Mouse (Mus musculus): ENCODE data around the gene Ces2f. TPM values are rescaled to one million over a fixed set of nuclear protein-coding genes. Genes with fewer than 3 reads are reported as not detected.

Gene Ces2f
- polyA plus RNA-seq, 1 experiment from 2014 or later: not detected

DNA sequence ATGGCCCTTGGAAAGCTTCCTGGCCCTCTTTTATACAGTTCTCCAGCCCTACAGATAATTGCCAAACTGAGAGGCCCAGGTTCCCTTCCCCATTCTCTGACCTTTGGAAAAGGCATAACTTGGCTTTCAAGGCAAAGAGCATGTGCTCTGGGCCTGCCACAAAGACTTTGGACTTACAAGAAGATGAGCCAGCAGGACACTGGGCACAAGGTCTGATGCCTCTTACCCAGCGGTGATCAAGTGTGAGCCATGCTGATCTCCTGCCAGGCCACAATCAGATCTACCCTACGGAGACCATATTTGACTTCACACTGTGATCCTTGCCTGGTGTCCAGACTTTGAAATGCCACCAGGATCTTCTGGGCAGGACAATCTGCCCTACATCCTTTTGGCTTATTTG is 37.8 kb downstream of the Ces2f start:
- H3K4me1 ChIP-seq (ENCODE audit: insufficient read depth): no peaks in the 10 kb centered on the region
- no peak overlapping the region for H3K9ac ChIP-seq (replicated peaks)
- no peak for TF ChIP-seq EP300 (IDR thresholded peaks at IDR 0.05; ENCODE audit: low read depth)
- TF ChIP-seq CTCF (IDR thresholded peaks at IDR 0.05; ENCODE audit: low read depth): no peak
- ATAC-seq (no peak), DNase-seq (no peak)
- no peak overlapping the region for H3K4me2 ChIP-seq (ENCODE audit: low read depth, low read length)
- 91% methylated on average over 2 of the region's 2 CpGs for WGBS (ENCODE audit: insufficient replicate concordance)
- no peaks in the 10 kb centered on the region for H3K36me3 ChIP-seq (replicated peaks; ENCODE audit: insufficient read depth, low read length)
- H3K27me3 ChIP-seq (ENCODE audit: insufficient read depth, low read length): no peaks in the 10 kb centered on the region
- no peak overlapping the region for H3K27ac ChIP-seq (ENCODE audit: low read depth)
- H3K4me3 ChIP-seq (ENCODE audit: low read depth, low read length): no peak overlapping the region
- no peaks in the 10 kb centered on the region for H3K9me3 ChIP-seq (ENCODE audit: low read length)

- no peaks in the 10 kb centered on the region for H3K36me3 ChIP-seq (replicated peaks; ENCODE audit: insufficient read depth, low read length)
- H3K4me1 ChIP-seq (ENCODE audit: insufficient read depth): peaks cover 5% of the 10 kb centered on the region
- H3K9ac ChIP-seq (replicated peaks): no peak overlapping the region
- WGBS (ENCODE audit: insufficient replicate concordance): 60% methylated on average over 6 of the region's 6 CpGs
- ATAC-seq: no peak
- no peaks in the 10 kb centered on the region for H3K27me3 ChIP-seq (ENCODE audit: insufficient read depth, low read length)
- DNase-seq: no peak
- H3K4me3 ChIP-seq (ENCODE audit: low read depth, low read length): no peak overlapping the region
- H3K4me2 ChIP-seq (ENCODE audit: low read depth, low read length): no peak overlapping the region
- H3K27ac ChIP-seq (ENCODE audit: low read depth): no peak overlapping the region
- no peaks in the 10 kb centered on the region for H3K9me3 ChIP-seq (ENCODE audit: low read length)
- TF ChIP-seq EP300 (IDR thresholded peaks at IDR 0.05; ENCODE audit: low read depth) (no peak), CTCF (IDR thresholded peaks at IDR 0.05; ENCODE audit: low read depth) (no peak)
Measured at GRCm38 (mm10) chr8:104998191-104998590, 51.0 kb downstream of the Ces2f start.

DNA sequence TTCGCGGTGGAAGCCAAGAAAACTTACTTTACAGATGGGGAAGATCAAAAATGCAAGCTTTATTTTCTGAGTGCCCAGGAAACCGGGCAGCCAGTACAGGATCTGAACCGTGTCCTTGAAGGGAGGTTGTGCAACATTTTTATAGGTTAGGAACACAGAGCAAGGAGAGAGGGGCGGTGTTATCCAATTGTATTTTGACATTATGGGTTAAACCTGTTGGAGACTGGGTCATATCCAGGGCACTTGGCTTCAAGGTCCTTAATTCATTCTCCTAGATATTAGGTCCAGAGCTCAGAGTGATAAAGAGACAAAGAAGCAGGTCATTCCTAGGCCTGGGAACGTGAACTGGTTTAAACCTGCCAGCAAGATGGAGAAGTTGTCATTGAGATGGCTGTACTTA is 52.0 kb downstream of the Ces2f start:
- Histone ChIP-seq H3K27ac (ENCODE audit: low read depth) (no peak overlapping the region), H3K4me2 (ENCODE audit: low read depth, low read length) (no peak overlapping the region), H3K36me3 (replicated peaks; ENCODE audit: insufficient read depth, low read length) (no peaks in the 10 kb centered on the region), H3K9ac (replicated peaks) (no peak overlapping the region), H3K27me3 (ENCODE audit: insufficient read depth, low read length) (no peaks in the 10 kb centered on the region), H3K4me1 (ENCODE audit: insufficient read depth) (peaks cover 5% of the 10 kb centered on the region), H3K9me3 (ENCODE audit: low read length) (no peaks in the 10 kb centered on the region), H3K4me3 (ENCODE audit: low read depth, low read length) (no peak overlapping the region)
- DNase-seq (no peak), ATAC-seq (no peak)
- WGBS (ENCODE audit: insufficient replicate concordance): 66% methylated on average over 6 of the region's 6 CpGs
- no peak for TF ChIP-seq EP300 (IDR thresholded peaks at IDR 0.05; ENCODE audit: low read depth)
- TF ChIP-seq CTCF (IDR thresholded peaks at IDR 0.05; ENCODE audit: low read depth): no peak

GRCm38 (mm10) chr8:105000586-105000985 is 53.4 kb downstream of the Ces2f start, which contains the start of gene Ces2h:
Ces2h (plus strand) TSS chr8:105000853.
- no peaks in the 10 kb centered on the region for H3K9me3 ChIP-seq (ENCODE audit: low read length)
- no peaks in the 10 kb centered on the region for H3K27me3 ChIP-seq (ENCODE audit: insufficient read depth, low read length)
- ATAC-seq (peak; percentile 67), DNase-seq (no peak)
- 67% methylated on average over 7 of the region's 7 CpGs for WGBS (ENCODE audit: insufficient replicate concordance)
- H3K27ac ChIP-seq (ENCODE audit: low read depth): no peak within 1 kb of the TSS
- H3K4me1 ChIP-seq (ENCODE audit: insufficient read depth): peaks cover 5% of the 10 kb centered on the region
- no peak within 1 kb of the TSS for H3K9ac ChIP-seq (replicated peaks)
- TF ChIP-seq EP300 (IDR thresholded peaks at IDR 0.05; ENCODE audit: low read depth): no peak
- no peak for TF ChIP-seq CTCF (IDR thresholded peaks at IDR 0.05; ENCODE audit: low read depth)
- H3K4me3 ChIP-seq (ENCODE audit: low read depth, low read length): no peak within 1 kb of the TSS
- no peaks in the 10 kb centered on the region for H3K36me3 ChIP-seq (replicated peaks; ENCODE audit: insufficient read depth, low read length)
- no peak within 1 kb of the TSS for H3K4me2 ChIP-seq (ENCODE audit: low read depth, low read length)

Other genes starting within 250 kb of the Ces2f start
- gene Ces2a, start 213.4 kb upstream of the Ces2f start, polyA plus RNA-seq (2015; fragmentation: Nextera tagmentation; extraction: Ambion mirVana): 150 and 159 TPM in 2 replicates
- gene Ces2b, start 115.8 kb upstream of the Ces2f start, polyA plus RNA-seq (2015; fragmentation: Nextera tagmentation; extraction: Ambion mirVana): 0.19 and 0.30 TPM in 2 replicates
- 1.9 TPM in 2 replicates for gene Ces2c, start 100.3 kb upstream of the Ces2f start, polyA plus RNA-seq (2015; fragmentation: Nextera tagmentation; extraction: Ambion mirVana)
- 13.5 and 14.6 TPM in 2 replicates for gene Ces2e, start 21.1 kb upstream of the Ces2f start, polyA plus RNA-seq (2015; fragmentation: Nextera tagmentation; extraction: Ambion mirVana)
- 12.0 and 13.1 TPM in 2 replicates for gene Ces2g, start 14.4 kb downstream of the Ces2f start, polyA plus RNA-seq (2015; fragmentation: Nextera tagmentation; extraction: Ambion mirVana)
- gene Ces2h, start 53.5 kb downstream of the Ces2f start, polyA plus RNA-seq (2015; fragmentation: Nextera tagmentation; extraction: Ambion mirVana): not detected in 2 replicates
- gene Ces3a, start 101.2 kb downstream of the Ces2f start, polyA plus RNA-seq (2015; fragmentation: Nextera tagmentation; extraction: Ambion mirVana): 97.8 and 102 TPM in 2 replicates
- gene Ces3b, start 136.4 kb downstream of the Ces2f start, polyA plus RNA-seq (2015; fragmentation: Nextera tagmentation; extraction: Ambion mirVana): 0.11 and 0.21 TPM in 2 replicates
- gene Ces4a, start 184.4 kb downstream of the Ces2f start, polyA plus RNA-seq (2015; fragmentation: Nextera tagmentation; extraction: Ambion mirVana): 0.07 TPM in 1 of 2 replicates, not detected in the other
- 10.6 and 10.7 TPM in 2 replicates for gene Cbfb, start 223.3 kb downstream of the Ces2f start, polyA plus RNA-seq (2015; fragmentation: Nextera tagmentation; extraction: Ambion mirVana)

All from liver, postnatal 0 days (tissue).